Mouse (Mus musculus) ES-Bruce4 (cell line): ENCODE data around the gene Dph5.

Experiments used
- CTCF ChIP-seq: IDR thresholded peaks from one replicate; pipeline ENCODE4 v1.8.1; 2011; ENCODE audit warnings: low read depth, low read length
- POLR2A ChIP-seq: IDR thresholded peaks from one replicate; pipeline ENCODE4 v1.8.1; 2011; ENCODE audit warnings: low read length; ENCODE audit not compliant: insufficient read depth

DNA sequence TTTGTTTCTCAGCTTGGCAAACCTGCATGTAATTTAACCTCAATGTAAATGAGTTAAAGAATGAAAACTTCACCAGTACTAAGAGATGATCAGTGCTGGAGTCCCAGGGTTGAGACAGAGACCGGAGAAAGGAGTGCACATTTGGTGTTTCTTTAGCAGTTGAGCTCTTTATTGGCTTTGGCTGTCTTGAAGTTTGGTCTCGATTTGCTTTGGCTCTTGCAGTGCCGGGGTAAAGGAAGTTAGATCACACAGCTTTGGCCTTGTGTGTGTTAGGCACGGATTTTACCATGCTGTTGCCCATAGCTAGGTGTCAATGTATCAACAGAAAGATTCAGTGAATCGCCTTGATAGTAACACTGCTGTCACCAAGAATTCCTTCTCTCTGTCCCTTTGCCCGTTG lies 44.1 kb downstream of the Dph5 start:
- no peak for TF ChIP-seq CTCF
- no peak for TF ChIP-seq POLR2A
